Mouse (Mus musculus): ENCODE measurements at regions not wholly inside any gene's neighbourhood (a gene's known extent, or its start where the extent isn't known, plus 50 kb on each side); places are given as distances from the start of the nearest gene placed in this dataset.

- intact Hi-C loops (cut with DNase I): no loop called here
- no peak for DNase-seq (ENCODE audit: low spot score in 2 of 2)
Measured at GRCm38 (mm10) chr16:24259711-24260230, 133.5 kb upstream of the Lpp start.

GRCm38 (mm10) chr16:24258991-24259390, 134.3 kb upstream of the Lpp start:
- no peak for DNase-seq (ENCODE audit: low spot score in 2 of 2)
- intact Hi-C loops (cut with DNase I): no loop called here

- intact Hi-C loops (cut with DNase I): no loop called here
- DNase-seq (ENCODE audit: low spot score in 2 of 2): no peak
Measured at GRCm38 (mm10) chr16:24255037-24255436, 138.3 kb upstream of the Lpp start.

GRCm38 (mm10) chr16:24254590-24254989, 138.7 kb upstream of the Lpp start:
- intact Hi-C loops (cut with DNase I): no loop called here
- DNase-seq (ENCODE audit: low spot score in 2 of 2): no peak

- intact Hi-C loops (cut with DNase I): no loop called here
Measured at GRCm38 (mm10) chr16:24254143-24254542, 139.2 kb upstream of the Lpp start.

GRCm38 (mm10) chr16:24247291-24247690, 146.0 kb upstream of the Lpp start:
- intact Hi-C loops (cut with DNase I): no loop called here
- DNase-seq (ENCODE audit: low spot score in 2 of 2): no peak

More at GRCm38 (mm10) chr16:24254143-24254542, 139.2 kb upstream of the Lpp start:
- DNase-seq (ENCODE audit: low spot score in 2 of 2): no peak

GRCm38 (mm10) chr16:24238075-24238555, 155.2 kb upstream of the Lpp start:
- no peak for DNase-seq (ENCODE audit: low spot score in 2 of 2)
- intact Hi-C loops (cut with DNase I): no loop called here

- intact Hi-C loops (cut with DNase I): no loop called here
- no peak for DNase-seq (ENCODE audit: low spot score in 2 of 2)
Measured at GRCm38 (mm10) chr16:24237425-24237824, 155.9 kb upstream of the Lpp start.

- intact Hi-C loops (cut with DNase I): no loop called here
- DNase-seq (ENCODE audit: low spot score in 2 of 2): no peak
Measured at GRCm38 (mm10) chr16:24237013-24237412, 156.3 kb upstream of the Lpp start.

- DNase-seq (ENCODE audit: low spot score in 2 of 2): no peak
- intact Hi-C loops (cut with DNase I): no loop called here
Measured at GRCm38 (mm10) chr16:24236511-24236910, 156.8 kb upstream of the Lpp start.

GRCm38 (mm10) chr16:24234795-24235194, 158.5 kb upstream of the Lpp start:
- intact Hi-C loops (cut with DNase I): no loop called here
- DNase-seq (ENCODE audit: low spot score in 2 of 2): no peak

- intact Hi-C loops (cut with DNase I): no loop called here
- DNase-seq (ENCODE audit: low spot score in 2 of 2): no peak
Measured at GRCm38 (mm10) chr16:24232001-24232530, 161.2 kb upstream of the Lpp start.

- DNase-seq (ENCODE audit: low spot score in 2 of 2): no peak
- intact Hi-C loops (cut with DNase I): no loop called here
Measured at GRCm38 (mm10) chr16:24231506-24231905, 161.8 kb upstream of the Lpp start.

GRCm38 (mm10) chr16:24229002-24229607, 164.2 kb upstream of the Lpp start:
- intact Hi-C loops (cut with DNase I): no loop called here
- no peak for DNase-seq (ENCODE audit: low spot score in 2 of 2)

GRCm38 (mm10) chr16:24225897-24226296, 167.4 kb upstream of the Lpp start:
- DNase-seq (ENCODE audit: low spot score in 2 of 2): no peak
- intact Hi-C loops (cut with DNase I): no loop called here

GRCm38 (mm10) chr16:24225090-24225489, 168.2 kb upstream of the Lpp start:
- intact Hi-C loops (cut with DNase I): no loop called here
- DNase-seq (ENCODE audit: low spot score in 2 of 2): no peak

GRCm38 (mm10) chr16:24223901-24224300, 169.4 kb upstream of the Lpp start:
- DNase-seq (ENCODE audit: low spot score in 2 of 2): no peak
- intact Hi-C loops (cut with DNase I): no loop called here

- intact Hi-C loops (cut with DNase I): no loop called here
Measured at GRCm38 (mm10) chr16:24223527-24223880, 169.8 kb upstream of the Lpp start.

GRCm38 (mm10) chr16:24222759-24223526, 170.4 kb upstream of the Lpp start:
- no peak for DNase-seq (ENCODE audit: low spot score in 2 of 2)
- intact Hi-C loops (cut with DNase I): no loop called here

More at GRCm38 (mm10) chr16:24223527-24223880, 169.8 kb upstream of the Lpp start:
- no peak for DNase-seq (ENCODE audit: low spot score in 2 of 2)

GRCm38 (mm10) chr16:24221992-24222391, 171.3 kb upstream of the Lpp start:
- no peak for DNase-seq (ENCODE audit: low spot score in 2 of 2)
- intact Hi-C loops (cut with DNase I): no loop called here

- intact Hi-C loops (cut with DNase I): no loop called here
- no peak for DNase-seq (ENCODE audit: low spot score in 2 of 2)
Measured at GRCm38 (mm10) chr16:24220613-24221012, 172.7 kb upstream of the Lpp start.

Measured in left cerebral cortex, postnatal 36 days (tissue).